Mouse (Mus musculus) testis, adult 10 weeks (tissue): Measurements from ENCODE around the gene Taz. TPM values are rescaled to one million over a fixed set of nuclear protein-coding genes. Genes with fewer than 3 reads are reported as not detected.

Experiments
- polyA plus RNA-seq: library from polyadenylated mRNA; stranded (reverse); fragments of 350-450 nt; fragmentation: Illumina TruSeq; extraction: RNeasy Lipid Tissue Mini Kit (QIAGEN cat#74804); gene quantifications from one replicate; pipeline ENCODE4 v1.2.3, GENCODE M21; 2014; ENCODE audit warnings: low read depth, low replicate concordance

The Taz gene
- polyA plus RNA-seq: 6.3 TPM

DNA sequence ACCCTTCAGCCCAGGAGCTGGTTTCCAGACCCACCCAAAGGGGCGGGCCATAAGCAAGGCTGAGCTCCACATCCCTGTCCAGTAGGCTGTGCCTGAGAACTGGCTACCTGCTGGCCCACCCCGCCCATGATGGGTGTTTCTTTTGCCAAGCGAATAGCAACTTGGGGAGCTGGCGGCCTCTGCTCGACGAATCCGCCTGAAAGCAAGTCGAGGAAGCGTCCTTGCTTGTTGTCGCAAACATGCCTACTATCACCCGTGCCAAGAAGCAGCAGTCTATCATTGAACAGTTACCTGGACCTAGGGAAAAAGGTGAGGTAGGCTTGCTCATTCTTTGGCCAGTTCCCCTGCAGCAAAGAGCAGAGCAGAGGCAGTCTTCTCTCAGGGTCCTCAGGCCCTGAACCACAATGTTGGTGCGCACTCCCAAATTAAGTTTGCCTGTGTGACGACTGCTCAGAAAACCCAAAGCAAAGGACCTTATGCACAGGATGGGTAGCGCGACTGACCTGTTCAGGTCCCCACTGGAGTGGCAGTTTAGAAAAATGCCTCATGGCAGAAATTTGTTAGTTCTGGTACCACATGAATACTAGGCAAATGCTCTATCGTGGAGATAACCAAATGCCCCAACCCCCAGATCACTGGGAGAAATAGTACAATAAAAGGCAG lies at the start of gene Taz, which contains the start of gene Dnase1l1:
Gene Taz (plus strand): TSS at position 181 of the 663 bp plus-strand sequence.
Gene Dnase1l1 (minus strand): TSS at position 606 of the 663 bp plus-strand sequence.

DNA sequence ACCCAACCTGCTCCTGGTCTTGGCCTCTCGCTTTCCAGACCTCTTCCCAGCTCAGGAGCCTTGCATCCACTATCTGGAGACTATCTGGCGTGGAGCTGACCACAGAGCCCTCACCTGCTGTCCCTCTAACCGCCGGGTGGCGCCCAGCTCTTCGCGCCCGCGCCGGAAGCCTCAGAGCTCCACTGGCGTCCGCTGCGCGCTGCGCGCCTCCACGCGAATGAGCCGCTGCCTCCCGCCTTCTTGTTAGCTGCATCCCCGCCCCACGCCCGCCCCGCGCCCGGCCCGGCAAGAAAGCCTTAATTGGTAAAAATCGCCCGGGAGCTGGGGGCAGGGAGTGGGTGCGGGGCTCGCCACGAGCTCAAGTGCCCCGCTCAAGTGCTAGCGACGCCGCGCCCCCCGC lies 32.1 kb upstream of the Taz start, which contains the start of gene Flna:
Gene Flna (minus strand): TSS at position 206 of the 400 bp plus-strand sequence.

DNA sequence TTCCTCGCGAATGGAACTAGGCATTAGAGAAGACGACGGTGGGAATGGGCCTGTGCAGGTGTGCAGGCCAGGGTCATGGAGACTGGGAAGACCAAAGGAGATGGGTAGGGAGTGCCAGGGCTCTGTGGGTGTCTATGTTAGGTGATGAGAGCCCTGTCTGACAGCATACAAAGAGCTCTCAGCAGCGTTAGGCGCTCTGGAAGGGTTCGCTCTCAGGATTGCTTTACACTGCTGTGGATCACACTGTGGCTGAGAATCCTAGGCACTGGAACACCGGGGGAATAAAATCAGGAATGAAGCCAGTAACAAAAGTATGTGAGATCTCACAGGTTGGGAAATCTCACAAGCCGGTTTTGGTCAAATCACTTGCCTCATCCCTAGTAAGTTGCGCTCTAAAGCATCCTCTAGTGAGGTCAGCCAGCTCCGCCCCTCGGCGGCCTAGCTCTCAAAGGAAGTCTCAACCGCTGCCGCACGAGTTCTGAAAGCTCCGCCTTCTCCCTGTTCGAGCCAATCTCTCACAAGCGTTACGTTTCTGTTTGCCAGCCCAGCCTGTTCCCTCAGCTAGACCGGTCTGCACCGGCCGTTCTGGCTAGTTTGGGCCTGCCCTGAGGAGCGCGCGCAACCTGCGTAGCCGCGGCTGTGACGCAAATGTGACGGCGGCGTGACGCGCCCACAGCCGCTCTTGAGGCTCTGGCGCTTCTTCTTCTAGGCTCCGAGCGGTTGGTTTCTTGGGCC lies 27.4 kb upstream of the Taz start, which contains the start of gene Emd:
Gene Emd (plus strand): TSS at position 535 of the 735 bp plus-strand sequence.

DNA sequence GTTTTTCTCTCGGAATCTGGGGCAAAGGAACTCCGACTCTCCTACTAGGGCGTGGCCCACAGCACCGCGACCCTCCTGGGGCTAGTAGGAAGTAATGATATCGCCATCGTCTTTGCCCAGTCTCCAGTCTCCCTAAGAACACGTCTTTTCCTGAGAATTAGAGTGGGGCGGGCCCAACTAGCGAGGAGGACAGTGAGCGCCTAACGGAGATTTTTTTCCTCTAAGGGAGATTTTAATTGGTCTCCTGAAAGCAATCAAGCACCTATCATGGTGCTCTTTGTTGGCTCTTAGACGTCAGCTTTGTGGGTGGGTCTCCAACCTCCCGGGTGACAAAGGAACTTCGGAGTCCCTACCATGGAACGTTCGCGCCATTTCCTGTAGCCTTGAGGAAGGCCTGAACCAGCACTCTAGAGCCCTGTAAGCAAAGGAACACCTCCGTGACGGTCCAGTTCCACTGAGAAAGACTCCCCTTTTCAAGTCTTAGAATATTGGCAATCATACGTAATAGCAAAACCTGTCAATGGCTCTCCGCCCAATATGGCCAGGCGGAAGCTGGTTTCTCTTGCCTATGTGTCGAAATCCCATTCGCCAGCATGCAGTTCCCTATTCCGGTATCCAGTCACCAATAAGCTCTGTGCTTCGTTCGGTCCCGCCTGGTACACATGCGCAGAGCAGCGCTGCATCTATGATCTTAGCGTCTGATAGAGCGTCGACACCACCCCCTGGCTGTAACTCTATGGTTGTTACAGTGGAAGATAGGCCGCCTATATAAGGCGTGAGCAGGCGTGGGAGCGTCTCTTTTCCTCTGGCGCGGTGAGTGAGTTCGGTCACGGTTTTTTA lies 11.4 kb upstream of the Taz start, which contains the start of gene Rpl10:
Gene Rpl10 (plus strand): TSS at position 751 of the 840 bp plus-strand sequence.

DNA sequence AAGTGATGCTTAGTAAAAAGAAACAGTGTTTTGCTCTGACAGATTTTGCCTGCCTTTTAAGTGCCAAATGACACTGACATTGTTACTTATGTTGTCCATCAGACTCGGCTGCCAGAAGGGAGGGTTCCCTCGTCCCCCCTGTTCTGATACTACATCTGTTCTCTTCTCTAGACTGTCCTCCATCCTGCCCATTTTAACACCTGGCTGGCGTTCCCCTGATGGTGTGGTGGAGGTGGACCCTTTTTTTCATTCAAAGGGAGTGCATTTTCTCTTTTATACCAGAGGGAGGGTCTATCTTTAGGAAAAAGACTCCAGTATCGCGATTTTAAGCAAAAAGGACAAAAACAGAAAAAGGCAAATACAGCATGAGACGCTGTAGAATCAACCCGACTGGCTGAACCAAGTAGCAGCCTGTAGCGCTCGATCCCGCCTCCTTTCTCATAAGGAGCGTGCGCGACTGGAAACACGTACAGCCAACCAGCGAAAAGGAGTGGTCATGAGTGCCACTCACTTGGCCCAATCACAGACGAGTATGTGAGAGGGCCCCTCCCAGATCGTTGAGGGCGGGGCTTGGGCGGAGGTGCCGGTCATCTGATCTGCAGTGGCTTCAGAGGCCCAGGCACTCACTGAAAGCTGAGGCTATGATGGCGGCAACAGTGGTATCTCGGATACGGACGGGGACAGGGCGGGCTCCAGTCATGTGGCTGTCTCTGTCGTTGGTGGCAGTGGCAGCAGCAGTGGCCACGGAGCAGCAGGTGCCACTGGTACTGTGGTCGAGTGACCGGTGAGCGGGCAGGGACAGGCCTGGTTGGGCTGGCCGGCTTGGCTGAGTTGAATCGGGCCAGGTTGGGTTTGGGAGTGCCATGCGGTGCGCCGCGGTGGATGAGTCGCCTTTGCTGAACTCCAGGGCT lies 15.1 kb downstream of the Taz start, which contains the start of gene Atp6ap1:
Gene Atp6ap1 (plus strand): TSS at position 560 of the 911 bp plus-strand sequence.

DNA sequence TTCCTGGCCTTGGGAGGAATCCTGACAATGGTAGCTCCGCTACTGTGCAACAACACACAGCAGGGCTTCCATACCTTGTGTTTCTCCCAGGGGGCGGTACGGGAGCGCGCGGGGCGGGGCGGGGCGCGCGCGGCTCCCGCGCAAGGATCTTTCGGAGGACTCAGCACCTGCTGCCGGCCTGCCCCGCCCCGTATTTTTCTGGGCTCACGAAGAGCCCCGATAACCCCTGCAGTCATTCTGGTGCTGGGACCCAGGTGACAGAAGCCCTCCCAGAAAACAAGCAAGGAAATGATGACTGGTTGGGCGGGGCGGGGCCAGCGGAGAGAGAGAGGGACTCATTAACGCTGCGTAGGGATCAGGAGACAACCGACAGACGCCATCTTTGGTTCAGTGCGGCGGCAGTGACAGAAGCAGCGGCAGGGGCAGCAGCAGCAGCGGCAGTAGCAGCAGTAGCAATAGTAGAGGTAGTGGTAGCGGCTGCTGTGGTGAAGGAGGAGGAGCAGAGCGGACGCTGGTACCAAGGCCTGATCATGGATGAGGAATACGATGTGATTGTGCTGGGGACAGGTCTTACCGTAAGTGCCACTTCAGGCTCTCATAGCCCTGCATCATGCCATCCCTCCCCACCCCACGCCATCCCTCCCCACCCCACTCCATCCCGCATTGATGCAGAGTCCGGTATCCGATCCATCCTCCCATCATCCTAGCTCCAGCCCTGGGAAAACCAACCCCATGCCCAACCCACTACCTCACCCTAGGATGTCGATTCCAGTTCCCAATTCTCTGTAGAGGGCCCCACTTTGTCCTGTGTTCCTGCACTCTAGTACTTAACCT lies 23.4 kb downstream of the Taz start, which contains the start of gene Gdi1:
Gene Gdi1 (plus strand): TSS at position 132 of the 834 bp plus-strand sequence.

DNA sequence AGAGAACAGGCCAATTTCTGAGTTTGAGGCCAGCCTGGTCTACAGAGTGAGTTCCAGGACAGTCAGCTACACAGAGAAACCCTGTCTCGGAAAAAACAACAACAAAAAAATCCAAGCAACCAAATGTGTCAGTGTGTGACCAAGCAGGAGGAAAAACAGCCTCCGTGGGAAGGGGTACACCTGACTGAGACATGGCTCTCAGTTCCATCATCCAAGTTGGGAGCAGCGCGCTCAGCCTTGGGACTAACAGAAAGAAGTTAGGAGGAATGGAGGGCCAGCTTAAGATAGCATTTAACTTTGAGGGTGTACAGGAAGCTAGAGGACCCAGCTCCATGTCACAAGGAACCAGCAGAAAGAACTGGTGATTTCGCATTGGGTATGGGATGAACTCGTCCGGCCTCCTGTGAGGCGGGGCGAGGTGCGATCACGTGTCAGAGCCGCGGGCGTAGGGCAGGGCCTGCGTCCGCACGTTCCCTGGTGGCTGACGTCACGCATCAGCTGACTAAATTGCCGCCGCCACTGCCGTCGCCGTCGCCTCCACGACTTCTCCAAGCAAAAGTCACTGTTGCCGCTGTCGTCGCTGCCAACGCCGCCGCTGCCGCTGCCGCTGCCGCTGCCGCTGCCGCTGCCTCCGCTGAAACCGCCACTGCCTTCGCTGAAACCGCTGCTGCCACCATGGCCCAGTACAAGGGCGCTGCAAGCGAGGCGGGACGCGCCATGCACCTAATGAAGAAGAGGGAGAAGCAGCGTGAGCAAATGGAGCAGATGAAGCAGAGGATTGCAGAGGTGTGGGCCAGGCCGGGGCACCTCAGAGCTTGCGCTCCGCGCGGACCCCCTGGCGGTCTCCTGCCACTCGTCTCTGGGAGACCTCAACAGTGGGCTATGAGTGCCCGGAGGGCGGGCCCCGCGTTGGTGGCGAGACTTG lies 31.1 kb downstream of the Taz start, which contains the start of gene Fam50a:
Gene Fam50a (plus strand): TSS at position 494 of the 925 bp plus-strand sequence.

DNA sequence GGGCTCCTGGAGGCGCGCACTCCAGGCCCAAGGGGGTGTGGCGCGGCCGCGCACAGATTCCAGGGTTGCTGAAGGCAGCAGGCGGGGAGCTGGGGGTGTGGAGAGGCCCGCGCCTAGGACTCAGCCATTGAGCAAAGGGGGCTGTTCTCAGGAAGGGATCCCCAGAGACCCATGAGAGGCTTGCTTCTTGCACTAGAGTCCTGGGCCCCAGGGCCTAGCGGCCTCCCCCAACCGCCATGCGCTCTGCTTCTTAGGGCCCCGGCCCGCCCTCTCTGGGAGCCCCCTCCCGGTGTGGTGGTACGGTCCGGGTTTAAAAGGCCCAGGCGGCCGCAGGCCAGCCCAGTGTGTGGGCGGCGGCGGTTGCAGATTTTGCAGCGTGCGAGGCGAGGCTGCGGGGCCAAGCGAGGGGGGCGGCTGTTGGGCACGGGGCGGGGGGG lies 47.0 kb downstream of the Taz start, which contains the start of gene Plxna3:
Gene Plxna3 (plus strand): TSS at position 342 of the 437 bp plus-strand sequence.

Other genes with a start within 250 kb of the Taz start
- gene Opn1mw, start 154.4 kb upstream of the Taz start, polyA plus RNA-seq: not detected
- 2.5 TPM for gene Mecp2, start 146.5 kb upstream of the Taz start, polyA plus RNA-seq
- 2.9 TPM for gene Tex28, start 114.1 kb upstream of the Taz start, polyA plus RNA-seq
- 19.2 TPM for gene Tktl1, start 104.7 kb upstream of the Taz start, polyA plus RNA-seq
- gene Flna, start 32.1 kb upstream of the Taz start, polyA plus RNA-seq: 13.9 TPM
- 24.3 TPM for gene Emd, start 27.2 kb upstream of the Taz start, polyA plus RNA-seq
- 81.7 TPM for gene Rpl10, start 11.1 kb upstream of the Taz start, polyA plus RNA-seq
- 2.2 TPM for gene Dnase1l1, start 425 bp downstream of the Taz start, polyA plus RNA-seq
- 29.2 TPM for gene Atp6ap1, start 15.2 kb downstream of the Taz start, polyA plus RNA-seq
- 10.1 TPM for gene Gdi1, start 23.1 kb downstream of the Taz start, polyA plus RNA-seq
- gene Fam50a, start 31.1 kb downstream of the Taz start, polyA plus RNA-seq: 2.9 TPM
- gene Plxna3, start 47.2 kb downstream of the Taz start, polyA plus RNA-seq: not detected
- 2.3 TPM for gene Lage3, start 71.7 kb downstream of the Taz start, polyA plus RNA-seq
- 5.5 TPM for gene Ubl4a, start 91.3 kb downstream of the Taz start, polyA plus RNA-seq
- 3.9 TPM for gene Slc10a3, start 91.4 kb downstream of the Taz start, polyA plus RNA-seq
- 1.3 TPM for gene Fam3a, start 111.4 kb downstream of the Taz start, polyA plus RNA-seq
- gene Ikbkg, start 111.4 kb downstream of the Taz start, polyA plus RNA-seq: 4.3 TPM
- 3.8 TPM for gene G6pdx, start 147.3 kb downstream of the Taz start, polyA plus RNA-seq
- 2.4 TPM for gene Gm6880, start 199.5 kb downstream of the Taz start, polyA plus RNA-seq